ENCODE assay signal across 8 mouse cellular contexts in the genomic region with DNA sequence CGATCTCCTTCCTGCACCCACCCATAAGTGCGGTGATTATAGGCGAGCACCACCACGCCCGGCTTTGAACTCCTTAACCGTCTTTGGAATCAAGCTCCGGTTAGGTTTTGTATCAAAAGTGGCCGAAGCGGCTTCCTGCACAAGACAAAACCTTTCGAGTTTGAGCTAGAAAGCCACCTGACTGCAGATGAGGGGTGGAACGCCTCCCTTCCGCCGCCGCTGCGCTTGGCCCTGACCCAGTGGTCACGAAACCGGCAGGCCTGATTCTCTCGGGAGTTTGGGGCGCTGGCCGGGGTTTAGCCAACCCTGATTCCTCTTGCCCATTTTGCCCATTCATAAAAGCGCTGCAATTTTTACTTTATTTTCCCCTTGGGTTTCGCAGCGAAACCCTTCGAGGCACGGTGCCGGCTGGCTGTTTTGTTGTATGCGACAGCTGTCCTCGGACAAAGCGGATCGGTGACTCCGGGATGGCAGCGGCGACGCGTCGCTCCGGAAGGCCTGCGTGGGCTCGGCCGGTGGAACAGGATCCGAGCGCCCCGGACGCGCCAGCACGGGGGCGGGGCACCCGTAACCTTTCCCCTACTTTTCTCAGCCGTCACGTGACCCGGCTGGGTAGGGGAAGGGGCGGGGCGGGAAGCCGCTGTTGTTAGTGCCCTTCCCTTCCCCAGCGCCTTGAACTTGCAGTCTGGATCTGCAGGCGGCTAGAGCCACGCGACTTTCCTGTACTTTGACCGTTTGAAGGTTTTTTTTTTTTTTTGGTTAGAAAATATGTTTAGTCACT. TPM values are rescaled to one million over a fixed set of nuclear protein-coding genes. Genes with fewer than 3 reads are reported as not detected.
DNase-seq lines count a peak whose midpoint lies in the region; ATAC-seq and TF ChIP-seq lines count a peak whose summit lies in the region.

No protein-coding gene starts in this region.

- peak overlapping the region; percentile 88 for H3K4me3 ChIP-seq in heart, embryonic 15.5 days
- peak overlapping the region; percentile 71 for H3K4me3 ChIP-seq in liver, postnatal 0 days (ENCODE audit: low read depth, low read length)
- H3K4me3 ChIP-seq in neural tube, embryonic 13.5 days, result peak overlapping the region; percentile 51

- H3K27ac ChIP-seq in heart, embryonic 15.5 days, result peak overlapping the region; percentile 98
- H3K27ac ChIP-seq in liver, postnatal 0 days (ENCODE audit: low read depth), result peak overlapping the region; percentile 95
- peak overlapping the region; percentile 89 for H3K27ac ChIP-seq in neural tube, embryonic 13.5 days (replicated peaks)

- under 1% methylated on average over 59 of the region's 59 CpGs for WGBS in heart, embryonic 15.5 days
- WGBS in liver, postnatal 0 days (ENCODE audit: insufficient replicate concordance), result under 1% methylated on average over 59 of the region's 59 CpGs
- under 1% methylated on average over 59 of the region's 59 CpGs for WGBS in neural tube, embryonic 13.5 days

- no peaks in the 10 kb centered on the region for H3K36me3 ChIP-seq in heart, embryonic 15.5 days
- H3K36me3 ChIP-seq in liver, postnatal 0 days (replicated peaks; ENCODE audit: insufficient read depth, low read length), result peaks cover 2% of the 10 kb centered on the region; the same call in 1 of the 2 replicates
- H3K36me3 ChIP-seq in neural tube, embryonic 13.5 days, result no peaks in the 10 kb centered on the region

- peak overlapping the region; percentile 79 for H3K9ac ChIP-seq in heart, embryonic 15.5 days
- H3K9ac ChIP-seq in liver, postnatal 0 days (replicated peaks), result peak overlapping the region; percentile 82
- H3K9ac ChIP-seq in neural tube, embryonic 13.5 days, result peak overlapping the region; percentile 73

- H3K27me3 ChIP-seq in heart, embryonic 15.5 days, result no peaks in the 10 kb centered on the region
- no peaks in the 10 kb centered on the region for H3K27me3 ChIP-seq in liver, postnatal 0 days (ENCODE audit: insufficient read depth, low read length)
- peaks cover 61% of the 10 kb centered on the region for H3K27me3 ChIP-seq in neural tube, embryonic 13.5 days

- H3K4me1 ChIP-seq in heart, embryonic 15.5 days (replicated peaks), result peaks cover 45% of the 10 kb centered on the region
- H3K4me1 ChIP-seq in liver, postnatal 0 days (ENCODE audit: insufficient read depth), result peaks cover 57% of the 10 kb centered on the region
- peaks cover 50% of the 10 kb centered on the region for H3K4me1 ChIP-seq in neural tube, embryonic 13.5 days (replicated peaks)

- ATAC-seq in heart, embryonic 15.5 days (replicated peaks; ENCODE audit: insufficient number of reproducible peaks, insufficient read depth, low FRiP score, low read depth), result peak; percentile 61
- ATAC-seq in liver, postnatal 0 days, result peak; percentile 46
- peak; percentile 73 for ATAC-seq in neural tube, embryonic 13.5 days (ENCODE audit: low read depth)

- TF ChIP-seq CTCF in liver, postnatal 0 days (IDR thresholded peaks at IDR 0.05; ENCODE audit: low read depth), result no peak

- peak; percentile 67 for TF ChIP-seq EP300 in liver, postnatal 0 days (IDR thresholded peaks at IDR 0.05; ENCODE audit: low read depth)

- peak overlapping the region; percentile 98 for H3K4me2 ChIP-seq in heart, embryonic 15.5 days
- H3K4me2 ChIP-seq in liver, postnatal 0 days (ENCODE audit: low read depth, low read length), result peak overlapping the region; percentile 82
- peak overlapping the region; percentile 82 for H3K4me2 ChIP-seq in neural tube, embryonic 13.5 days

- peak; percentile 85 to 92 for DNase-seq in CD8-positive naive resting alpha-beta T cell, adult 2 months (ENCODE audit: low read depth in 2 of 2, low spot score in 2 of 2)
- DNase-seq in brain, embryonic 18.5 days (ENCODE audit: low read depth, low spot score), result peak; percentile 54
- DNase-seq in fibroblast of lung, adult 2 months (ENCODE audit: low read depth), result peak; percentile 80
- DNase-seq in kidney, postnatal 25 days, result peak; percentile 97
- DNase-seq in liver, postnatal 0 days, result peak; percentile 95
- peak; percentile 97 for DNase-seq in testis, postnatal 10 days (ENCODE audit: low spot score)

- H3K9me3 ChIP-seq in heart, embryonic 15.5 days (replicated peaks), result no peaks in the 10 kb centered on the region
- H3K9me3 ChIP-seq in liver, postnatal 0 days (ENCODE audit: low read length), result no peaks in the 10 kb centered on the region
- no peaks in the 10 kb centered on the region for H3K9me3 ChIP-seq in neural tube, embryonic 13.5 days

RNA-seq across cellular contexts. Expression of gene Cpt1a, which starts 3.0 kb away (rescaled TPM):
- 25.7 and 36.0 TPM in 2 replicates for polyA plus RNA-seq in heart, embryonic 15.5 days (2015; fragmentation: Nextera tagmentation; extraction: Ambion mirVana)
- 139 and 140 TPM in 2 replicates for polyA plus RNA-seq in liver, postnatal 0 days (2015; fragmentation: Nextera tagmentation; extraction: Ambion mirVana)
- 16.1 and 19.3 TPM in 2 replicates for polyA plus RNA-seq in neural tube, embryonic 13.5 days (2015; fragmentation: Nextera tagmentation; extraction: Ambion mirVana)

RNA-seq across cellular contexts. Expression of gene Ighmbp2, which starts 42.3 kb away (rescaled TPM):
- polyA plus RNA-seq in heart, embryonic 15.5 days (2015; fragmentation: Nextera tagmentation; extraction: Ambion mirVana), result 5.3 and 7.0 TPM in 2 replicates
- 1.4 and 1.8 TPM in 2 replicates for polyA plus RNA-seq in liver, postnatal 0 days (2015; fragmentation: Nextera tagmentation; extraction: Ambion mirVana)
- 9.6 and 10.2 TPM in 2 replicates for polyA plus RNA-seq in neural tube, embryonic 13.5 days (2015; fragmentation: Nextera tagmentation; extraction: Ambion mirVana)

RNA-seq across cellular contexts. Expression of gene Mrpl21, which starts 42.4 kb away (rescaled TPM):
- polyA plus RNA-seq in heart, embryonic 15.5 days (2015; fragmentation: Nextera tagmentation; extraction: Ambion mirVana), result 83.5 and 94.8 TPM in 2 replicates
- 43.9 and 45.5 TPM in 2 replicates for polyA plus RNA-seq in liver, postnatal 0 days (2015; fragmentation: Nextera tagmentation; extraction: Ambion mirVana)
- polyA plus RNA-seq in neural tube, embryonic 13.5 days (2015; fragmentation: Nextera tagmentation; extraction: Ambion mirVana), result 105 and 112 TPM in 2 replicates

Comparison
In these comparisons a context has a peak if more than half of its experiments do, and no peak if none do; other contexts are left out.
1. Peak in every context shown above with its lines: DNase-seq, ATAC-seq, H3K4me3 ChIP-seq and H3K27ac ChIP-seq.